Mouse (Mus musculus): ENCODE results near the gene Ngef.

Gene Ngef

DNA sequence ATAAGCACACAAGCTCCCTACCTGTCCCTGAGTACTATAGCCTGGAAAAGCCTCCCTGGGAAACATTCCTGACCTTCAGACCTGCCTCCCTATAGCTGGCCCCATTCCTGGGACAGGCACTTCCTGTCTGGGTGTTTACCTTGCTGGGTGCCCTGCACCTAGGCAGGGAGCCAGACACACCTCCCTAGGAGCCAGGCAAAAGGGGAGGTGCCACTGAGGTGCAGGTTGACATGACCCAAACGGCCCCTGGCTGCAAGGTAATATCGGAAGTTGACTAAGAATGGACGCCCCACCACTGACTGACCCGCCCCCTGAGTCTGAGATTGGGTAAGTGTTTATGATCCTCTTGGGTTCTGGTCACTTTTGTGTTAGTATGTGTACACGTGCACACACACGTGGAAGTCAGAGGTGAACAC, at the start of gene Ngef:
TSS of gene Ngef (minus strand) at position 71 of the 416 bp plus-strand sequence.
- peak; percentile 91 to 96 for DNase-seq

DNA sequence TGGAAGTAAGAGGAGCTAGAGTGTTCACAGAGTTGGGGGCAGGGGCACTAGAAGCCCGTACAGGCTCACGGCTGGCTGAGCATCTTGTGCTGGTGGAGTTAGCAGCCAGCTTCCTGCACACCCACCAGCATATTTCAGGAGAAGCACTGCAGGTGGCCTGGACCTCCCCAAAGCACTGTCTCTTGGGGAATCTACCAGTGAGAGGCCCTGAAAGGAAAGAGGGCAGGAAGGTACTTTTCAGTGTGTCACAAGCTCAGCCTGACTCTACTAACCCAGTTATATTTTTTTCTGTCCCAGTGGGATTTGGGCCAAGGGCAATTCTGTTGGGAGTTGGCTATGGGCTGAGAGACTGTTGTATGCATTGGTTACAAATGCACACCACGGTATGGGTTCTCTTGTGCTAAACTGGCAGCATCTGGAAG, 48.2 kb upstream of the Ngef start:
- DNase-seq: no peak

DNA sequence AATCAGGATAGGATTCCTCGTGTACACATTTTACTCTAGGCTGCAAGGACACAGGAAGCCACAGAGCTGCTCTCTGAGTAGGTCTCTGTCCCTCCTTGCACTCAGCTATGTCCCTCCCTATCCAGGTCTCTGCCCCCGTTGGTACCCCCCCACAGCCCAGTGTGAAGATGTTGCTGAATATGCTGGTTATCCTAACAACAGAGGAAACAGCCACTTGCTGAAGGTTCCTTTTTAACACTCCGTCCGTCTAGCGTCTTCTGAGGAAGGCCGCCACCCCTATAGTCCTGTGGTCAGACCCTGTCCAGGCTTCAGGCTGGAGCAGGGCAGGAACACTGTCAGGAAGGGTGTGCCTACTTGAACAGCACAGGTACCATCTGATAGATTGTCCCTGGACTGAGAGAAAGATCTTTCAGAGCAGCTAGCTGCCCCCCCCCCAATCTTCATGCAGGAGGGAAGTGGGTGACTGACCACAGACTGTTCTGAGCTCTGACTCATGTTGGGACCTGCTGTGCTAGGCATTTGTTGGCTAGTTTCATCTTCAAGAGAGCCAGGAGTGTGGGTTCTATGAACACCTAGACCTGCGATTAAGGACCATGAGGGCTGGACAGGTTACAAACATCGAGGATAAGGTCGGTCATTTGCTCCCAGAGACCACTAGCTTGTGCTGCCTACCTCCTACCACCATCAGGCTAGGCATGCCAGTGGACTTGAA, 47.6 kb upstream of the Ngef start:
- DNase-seq: no peak

DNA sequence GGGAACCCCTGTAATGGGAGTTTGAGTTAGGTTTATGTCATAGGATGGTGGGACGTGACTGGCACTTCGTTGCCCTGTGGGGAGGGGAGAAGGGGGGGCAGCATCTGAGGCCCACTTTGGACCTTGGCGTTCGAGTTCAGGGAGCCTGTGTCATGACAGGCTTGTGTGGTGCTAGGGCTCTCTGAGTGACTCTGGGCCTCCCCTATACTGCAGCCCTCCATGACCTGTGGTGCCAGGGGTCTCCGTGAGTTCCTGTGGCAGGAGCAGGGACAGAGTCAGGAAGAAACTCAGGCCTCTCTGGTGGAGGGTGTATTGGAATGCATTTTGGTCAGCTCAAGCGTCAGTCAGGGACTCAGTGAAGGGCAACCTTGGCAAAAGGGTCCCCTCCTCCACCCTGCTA, 47.0 kb upstream of the Ngef start:
- DNase-seq: no peak

DNA sequence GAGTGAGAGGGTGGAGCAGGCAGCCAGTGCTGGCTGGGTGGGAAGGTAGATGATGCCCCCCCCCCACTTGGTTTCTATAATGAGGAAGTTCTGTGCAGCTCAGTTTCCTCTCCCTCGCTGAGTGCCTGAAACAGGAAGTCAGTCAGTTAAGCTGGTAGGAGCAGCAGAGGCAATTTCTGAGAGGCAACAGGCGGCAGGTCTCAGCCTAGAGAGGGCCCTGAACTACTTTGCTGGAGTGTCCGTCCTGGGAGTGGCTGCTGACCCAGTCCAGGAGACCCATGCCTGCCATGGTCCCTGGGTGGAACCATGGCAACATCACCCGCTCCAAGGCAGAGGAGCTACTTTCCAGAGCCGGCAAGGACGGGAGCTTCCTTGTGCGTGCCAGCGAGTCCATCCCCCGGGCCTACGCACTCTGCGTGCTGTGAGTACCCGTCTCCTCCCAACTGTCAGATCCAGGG, 46.6 kb upstream of the Ngef start, which contains the start of gene Inpp5d:
TSS of gene Inpp5d (plus strand) at position 102 of the 458 bp plus-strand sequence.
- DNase-seq: peak; percentile 42 to 52

DNA sequence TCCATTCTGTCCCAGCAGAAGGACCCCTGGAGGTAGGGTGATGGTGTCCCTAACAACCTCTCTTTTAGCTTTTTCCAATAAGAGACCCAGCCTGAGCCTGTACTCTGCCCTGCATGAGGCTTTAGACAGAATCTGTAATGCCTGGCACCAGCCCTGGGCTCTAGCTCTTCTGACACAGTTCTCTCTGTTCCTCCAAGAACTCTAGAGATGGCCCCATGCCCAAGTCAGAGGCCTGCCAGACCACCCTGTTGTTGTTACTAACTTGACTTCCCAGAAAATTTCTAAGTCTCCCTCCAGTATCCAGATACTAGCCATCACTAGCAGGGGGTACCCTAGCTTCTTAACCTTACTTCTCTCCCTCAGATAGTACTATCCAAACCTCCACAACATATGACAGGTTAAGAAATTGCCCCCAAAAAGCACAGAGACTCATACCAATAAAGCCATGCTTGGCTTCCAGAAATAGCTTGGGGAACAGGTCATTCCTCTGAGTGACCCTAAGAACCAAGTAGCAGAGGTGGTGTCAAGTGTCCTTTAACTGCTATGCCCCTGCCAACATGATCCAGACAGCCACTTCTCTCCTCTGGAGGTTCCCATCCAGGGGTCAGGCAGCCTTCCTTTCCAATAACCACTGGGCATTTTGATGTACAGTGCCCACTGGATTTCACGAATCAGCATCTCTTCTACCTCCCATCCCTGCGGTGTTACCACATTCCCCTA, 41.1 kb upstream of the Ngef start:
- DNase-seq: no peak

DNA sequence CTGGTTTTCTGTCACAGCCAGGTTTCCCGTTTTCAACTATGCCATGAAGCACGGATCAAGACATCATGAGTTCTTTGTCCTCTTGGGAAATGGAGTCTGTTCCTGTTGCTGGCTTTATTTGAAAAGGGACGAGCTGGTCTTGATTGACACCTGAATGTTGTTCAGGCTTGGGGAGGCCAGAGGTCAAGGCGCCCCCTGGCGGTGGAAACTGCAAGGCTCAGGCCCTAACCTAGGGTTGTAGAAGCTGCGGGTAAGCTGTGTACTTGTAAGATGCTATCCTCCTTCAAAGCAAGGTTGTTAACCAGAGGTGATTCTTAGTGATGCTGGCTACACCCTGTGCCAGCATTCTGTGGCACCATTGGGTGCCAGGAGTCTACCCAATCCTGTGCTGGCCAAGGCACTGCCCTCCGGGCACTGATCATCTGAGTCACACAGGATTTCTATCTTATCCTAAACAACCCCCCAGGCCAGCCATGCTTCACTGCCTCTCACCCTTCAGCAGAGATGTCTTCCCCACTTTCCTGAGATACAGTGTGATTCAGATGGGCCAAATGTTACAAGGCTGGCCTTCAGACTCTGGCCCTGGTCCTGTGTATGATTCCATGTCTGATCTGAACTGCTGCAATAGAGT, 34.9 kb upstream of the Ngef start:
- peak; percentile 73 to 91 for DNase-seq

DNA sequence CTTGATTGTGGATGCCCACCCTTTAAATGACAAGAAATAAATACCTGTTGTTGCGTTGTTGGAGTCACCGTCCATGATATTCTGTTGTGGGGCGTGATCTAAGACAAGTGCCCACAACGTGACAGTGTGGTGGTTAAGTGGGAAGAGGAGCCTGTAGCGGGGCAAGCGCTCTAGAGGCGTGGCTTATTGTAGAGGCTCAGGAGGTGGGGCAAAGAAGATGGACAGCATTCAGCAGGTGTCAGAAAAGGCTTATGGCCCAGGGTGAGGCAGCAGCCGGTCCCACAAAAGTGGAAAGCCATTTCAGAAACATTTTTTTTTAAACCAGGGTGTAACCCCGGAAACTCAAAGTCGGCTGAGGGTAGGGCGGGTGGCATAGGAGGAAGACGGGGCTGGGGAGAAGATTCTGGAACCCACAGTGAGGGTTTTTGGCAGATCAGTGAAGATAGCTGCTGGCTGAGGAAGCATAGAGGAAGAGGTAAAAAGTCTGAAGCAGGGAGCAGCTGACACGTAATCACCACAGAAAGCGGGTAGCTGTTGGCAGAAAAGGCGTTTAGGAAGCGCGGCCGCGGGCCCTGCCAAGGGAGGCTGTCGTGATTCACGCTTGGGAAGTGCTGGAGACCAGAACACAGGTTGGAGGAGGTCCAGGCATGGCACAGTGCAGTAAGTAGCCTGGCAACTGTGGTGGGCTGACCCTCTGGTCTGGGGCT, 33.9 kb upstream of the Ngef start:
- DNase-seq: peak; percentile 46 to 57

DNA sequence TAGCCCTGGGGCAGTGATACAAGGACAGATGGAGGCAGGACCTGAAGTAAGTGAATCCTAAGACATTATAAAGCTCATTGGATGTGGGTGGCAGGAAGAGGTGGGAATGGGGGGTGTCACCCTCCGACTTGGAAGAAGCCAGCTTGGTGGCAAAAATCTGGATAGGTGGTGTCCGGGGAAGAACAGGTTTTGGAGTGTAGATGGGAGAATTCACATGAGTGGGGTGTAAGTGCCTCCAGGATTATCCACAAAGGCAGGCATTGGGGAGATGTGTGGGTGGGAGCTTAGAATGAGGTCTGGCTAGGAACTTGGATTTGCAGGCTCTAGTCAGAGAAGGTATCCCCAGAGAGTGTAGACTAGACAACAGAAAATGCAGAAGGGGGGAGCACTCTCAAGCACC, 31.6 kb upstream of the Ngef start:
- DNase-seq: no peak

DNA sequence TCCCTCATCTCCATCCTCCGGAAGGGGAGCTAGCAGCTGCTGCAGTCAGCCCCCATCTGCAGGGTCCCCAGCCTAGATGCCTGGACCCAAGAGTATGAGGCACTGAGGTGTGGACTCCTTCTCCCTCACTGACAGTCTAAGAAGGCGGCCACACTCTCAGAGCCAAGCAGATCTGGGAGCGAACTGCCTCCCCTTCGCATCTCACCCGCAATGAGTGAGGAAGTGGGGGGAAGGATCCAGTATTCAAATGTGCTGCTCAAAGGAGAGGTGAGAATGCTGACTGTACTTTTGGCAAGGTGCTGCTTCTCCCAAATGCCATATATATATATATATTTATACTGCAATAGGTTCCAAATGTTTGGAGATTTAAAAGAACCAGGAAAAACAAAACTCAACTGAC, 29.7 kb upstream of the Ngef start:
- DNase-seq: no peak

DNA sequence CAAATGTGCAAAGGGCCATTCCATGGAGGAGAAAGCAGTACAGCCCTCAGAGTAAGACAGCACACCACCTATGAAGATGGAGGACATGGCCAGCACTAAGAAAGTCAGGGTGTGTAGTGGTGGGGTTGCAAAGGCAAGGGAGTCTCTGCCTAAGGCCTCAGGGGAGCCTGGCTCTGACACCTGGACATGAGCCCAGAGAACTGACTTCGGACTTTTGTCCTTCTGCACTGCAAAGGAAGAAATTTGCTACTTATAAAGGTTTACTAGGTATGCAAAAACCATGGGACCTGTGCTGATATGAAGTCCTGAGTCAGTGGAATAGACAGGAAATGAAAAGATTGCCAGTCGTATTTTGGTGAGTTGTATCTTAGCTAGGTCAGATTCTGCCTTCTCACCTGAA, 28.1 kb upstream of the Ngef start:
- DNase-seq: peak; percentile 54 to 57

DNA sequence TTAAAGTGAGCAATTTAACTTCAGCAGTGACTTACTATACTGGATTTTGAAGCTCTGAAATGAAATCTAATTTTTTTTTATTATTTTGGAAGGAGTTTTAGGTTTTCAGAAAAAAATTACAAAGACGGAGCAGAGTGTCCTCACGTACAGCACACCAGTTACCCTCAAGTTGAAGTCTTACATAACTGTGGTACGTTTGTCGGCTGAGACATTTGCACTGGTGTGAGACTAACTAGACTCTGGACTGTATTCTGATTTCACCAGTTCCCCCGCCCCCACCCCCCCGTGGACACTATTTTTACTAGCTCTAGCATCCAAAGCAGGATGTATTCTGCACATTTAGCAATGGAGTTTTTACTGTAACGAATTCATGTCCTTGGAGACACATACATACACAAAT, 26.9 kb upstream of the Ngef start:
- peak in 1 of 2 experiments; percentile 65 for DNase-seq

DNA sequence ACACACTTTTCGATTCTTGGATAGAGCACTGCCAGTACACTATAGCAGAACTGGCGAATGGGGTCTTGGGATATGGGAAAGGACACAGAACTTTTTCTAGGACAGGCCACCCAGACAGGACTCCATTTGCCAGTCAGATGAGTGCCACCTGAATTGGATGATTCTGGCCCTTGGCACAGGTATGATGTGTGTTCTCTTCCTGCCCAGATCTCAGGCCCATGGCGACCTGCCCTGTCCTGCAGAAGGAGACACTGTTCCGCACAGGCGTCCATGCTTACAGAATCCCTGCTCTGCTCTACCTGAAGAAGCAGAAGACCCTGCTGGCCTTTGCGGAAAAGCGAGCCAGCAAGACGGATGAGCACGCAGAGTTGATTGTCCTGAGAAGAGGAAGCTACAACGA, 21.0 kb upstream of the Ngef start:
- DNase-seq: no peak

DNA sequence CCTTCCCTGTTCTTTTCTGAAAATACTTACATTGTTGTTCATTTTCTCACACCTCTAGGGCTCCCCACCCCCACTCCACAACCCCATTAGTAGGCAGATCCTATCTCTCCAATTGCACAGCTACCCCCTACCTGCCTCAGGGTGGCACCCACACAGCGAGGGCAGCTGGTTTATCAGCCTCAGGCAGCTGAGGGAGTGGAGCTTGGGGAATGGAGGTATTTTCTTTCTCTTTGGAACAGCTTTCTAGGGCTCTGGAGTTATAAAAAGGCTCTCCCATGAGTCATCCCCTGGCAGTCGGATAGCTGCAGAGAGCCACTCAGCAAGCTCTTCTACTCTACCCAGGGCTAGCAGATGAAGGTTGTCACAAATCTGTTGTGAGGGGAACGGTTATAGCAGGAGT, 20.6 kb upstream of the Ngef start:
- no peak for DNase-seq

DNA sequence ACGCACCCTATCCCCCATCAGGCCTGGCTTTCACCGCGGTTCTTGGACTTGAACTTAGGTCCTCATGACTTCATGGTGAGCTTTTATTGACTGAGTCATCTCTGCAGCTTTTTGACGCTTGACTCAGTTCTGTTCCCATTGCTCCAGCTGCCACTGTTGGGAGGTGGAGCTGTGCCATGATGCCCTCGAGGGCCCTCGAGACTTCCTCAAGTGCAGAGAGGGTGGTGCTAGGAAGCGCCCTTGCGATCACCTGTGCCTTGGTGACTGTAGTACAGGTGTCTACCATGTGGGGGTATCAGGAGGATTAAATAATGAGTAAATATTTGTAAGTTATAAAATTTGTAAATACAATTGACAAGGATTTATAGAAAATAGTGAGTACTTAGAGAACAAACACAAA, 16.3 kb upstream of the Ngef start:
- DNase-seq: no peak

DNA sequence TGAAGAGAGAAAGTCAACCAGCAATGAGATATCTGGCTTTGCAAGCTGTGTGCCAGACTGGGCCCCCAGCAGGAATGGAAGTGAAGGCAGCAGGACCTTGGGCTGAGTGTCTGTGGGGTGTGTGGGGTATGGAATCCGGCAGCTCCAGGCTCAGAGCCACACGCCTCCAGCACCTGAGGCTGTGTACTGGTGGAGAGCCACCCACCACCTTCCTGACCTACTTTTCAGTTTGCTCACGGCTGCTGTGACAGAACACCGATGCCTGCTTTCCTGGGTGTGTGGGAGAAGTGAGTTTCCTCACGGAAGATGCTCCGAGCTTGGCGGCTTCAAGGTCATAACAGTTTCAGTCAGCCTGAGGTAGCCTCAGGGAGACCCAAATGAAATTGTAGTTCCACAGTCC, 15.5 kb upstream of the Ngef start:
- no peak for DNase-seq

DNA sequence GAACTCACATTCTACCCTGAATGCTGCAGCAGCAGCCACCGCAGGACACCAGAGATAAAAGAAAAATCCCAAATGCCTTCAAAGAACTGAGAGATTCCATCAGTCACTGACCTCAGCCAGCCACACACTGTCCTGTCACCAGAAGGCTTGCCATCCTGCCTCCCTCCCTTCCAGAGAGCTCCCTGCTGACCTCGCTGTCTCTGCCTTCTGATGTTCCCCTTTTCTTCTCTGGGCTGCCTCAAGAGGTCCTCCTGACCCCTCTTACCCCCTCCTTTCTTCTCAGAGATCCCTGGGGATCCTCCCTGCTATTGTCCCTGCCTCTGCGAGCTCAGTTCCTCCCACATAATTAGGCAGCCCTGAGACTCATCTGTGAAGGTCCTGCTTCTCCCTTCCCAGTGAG, 7.2 kb upstream of the Ngef start:
- no peak for DNase-seq

DNA sequence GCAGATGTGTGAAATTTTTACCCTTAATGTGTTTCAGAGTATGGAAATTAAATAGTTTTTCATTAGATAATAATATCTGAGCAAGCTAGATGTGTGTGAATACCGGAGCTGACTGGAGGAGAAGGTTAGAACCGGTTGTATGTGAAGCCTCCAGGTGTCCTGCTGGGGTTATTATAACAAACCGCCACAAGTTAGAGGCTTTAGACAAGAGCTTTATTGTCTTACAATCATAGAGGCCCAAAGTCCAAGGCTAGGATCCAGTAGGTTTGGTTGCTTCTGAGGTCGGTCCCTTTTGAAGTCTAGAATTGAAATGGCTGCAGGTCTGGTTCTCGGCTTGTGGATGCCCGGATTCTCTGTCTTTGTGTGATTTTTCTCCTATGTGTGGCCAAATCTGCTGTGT, 5.3 kb upstream of the Ngef start:
- no peak for DNase-seq

DNA sequence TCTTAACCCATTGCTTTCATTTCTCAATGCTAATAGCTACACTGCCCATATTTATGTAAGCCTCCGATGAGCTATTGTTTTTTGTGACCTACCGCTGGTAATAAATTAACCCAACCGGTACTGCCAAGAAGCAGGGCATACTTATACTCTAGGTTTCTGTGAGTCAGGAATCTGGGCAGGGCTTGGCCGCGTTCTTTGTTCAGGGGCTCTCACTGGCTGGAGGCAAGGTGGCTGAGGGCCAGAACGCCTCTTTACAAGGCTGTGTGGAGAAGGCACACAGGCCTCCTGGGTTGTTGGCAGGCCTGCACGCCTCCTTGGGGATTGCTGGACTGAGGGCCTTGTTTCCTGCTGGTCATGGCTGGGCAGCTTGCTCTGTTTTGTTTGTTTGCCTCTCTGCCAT, 1.1 kb upstream of the Ngef start:
- peak; percentile 95 to 98 for DNase-seq

DNA sequence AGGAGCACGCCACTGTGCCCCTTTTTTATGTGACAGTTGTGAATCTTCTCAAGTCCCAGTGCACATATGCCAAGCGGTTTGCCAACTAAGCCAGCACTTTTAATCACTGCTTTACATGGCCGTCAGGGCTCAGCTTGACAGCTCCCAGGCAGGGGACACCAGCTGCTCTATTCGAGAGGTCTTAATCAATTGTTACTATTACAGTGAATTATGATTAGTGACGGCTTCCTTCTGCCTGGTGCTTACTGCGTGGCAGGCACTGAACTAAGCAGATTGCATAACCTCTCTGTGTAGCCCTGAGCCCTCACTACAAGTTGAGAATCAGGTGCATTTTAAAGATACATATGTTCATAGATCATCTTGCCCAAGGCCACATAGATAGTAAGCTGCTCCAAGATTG, 683 bp upstream of the Ngef start:
- peak in 1 of 2 experiments; percentile 29 for DNase-seq

DNA sequence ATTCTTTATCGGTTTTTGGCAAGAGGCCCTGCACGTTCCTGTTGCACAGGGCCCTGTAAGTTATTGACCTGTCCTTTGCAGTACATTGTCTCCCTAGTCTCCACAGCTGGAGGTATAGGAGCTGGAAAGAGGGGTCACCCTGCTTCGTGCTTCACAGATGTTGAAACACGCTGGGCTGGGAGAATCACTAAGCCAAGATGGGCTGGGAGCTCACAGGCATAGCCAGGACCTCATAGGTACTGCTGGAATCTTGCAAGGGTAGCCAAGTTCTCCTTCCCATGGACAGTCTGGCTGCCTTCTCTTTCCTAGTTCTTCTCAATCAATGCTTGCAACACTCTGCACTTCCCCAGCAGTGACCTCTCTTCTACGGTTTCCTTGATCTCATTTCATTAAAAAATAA, 409 bp downstream of the Ngef start:
- peak; percentile 14 to 31 for DNase-seq

DNA sequence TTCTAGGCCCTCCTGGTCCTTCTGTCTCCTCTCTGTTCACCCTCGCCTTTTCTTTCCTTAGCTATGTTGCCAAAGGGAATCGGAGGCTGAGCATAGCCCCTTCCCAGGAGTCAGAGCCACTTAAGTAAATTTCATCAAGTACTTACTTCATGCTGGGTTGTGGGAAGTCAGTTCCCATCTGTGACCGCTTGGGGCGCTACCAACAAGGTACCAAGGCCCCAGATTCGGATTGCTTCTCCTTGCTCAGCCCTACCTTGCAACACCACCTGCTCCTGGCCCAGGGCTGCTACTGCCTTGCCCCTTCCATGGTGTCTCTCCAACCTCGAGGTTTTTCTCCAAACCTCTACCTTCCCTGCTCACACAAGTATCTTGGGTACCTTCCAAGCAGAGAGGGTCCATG, 5.3 kb downstream of the Ngef start:
- DNase-seq: peak; percentile 18 to 50

DNA sequence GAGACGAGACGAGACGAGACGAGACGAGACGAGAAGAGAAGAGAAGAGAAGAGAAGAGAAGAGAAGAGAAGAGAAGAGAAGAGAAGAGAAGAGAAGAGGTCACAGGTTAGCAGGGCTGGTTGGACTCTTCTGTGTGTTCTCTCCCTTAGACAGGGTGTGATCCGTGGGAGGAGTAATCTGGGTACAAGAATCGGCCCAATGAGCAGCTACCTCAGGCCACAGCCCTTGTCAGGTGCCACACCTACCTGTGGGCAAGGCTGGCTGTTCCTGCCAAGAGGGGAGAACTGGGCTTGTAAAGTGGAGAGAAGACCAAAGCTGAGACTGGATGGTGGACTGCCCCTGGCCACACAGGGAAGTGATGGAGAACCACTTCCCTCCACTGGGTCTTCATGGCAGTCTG, 7.9 kb downstream of the Ngef start:
- DNase-seq: peak in 1 of 2 experiments; percentile 11

Data from kidney, postnatal 36 days (tissue).